Mouse (Mus musculus): ENCODE results near the gene Lhfp. TPM values are rescaled to one million over a fixed set of nuclear protein-coding genes. Genes with fewer than 3 reads are reported as not detected.
A peak's percentile ranks its signal among the peaks of the same experiment; 100 is the strongest.

Gene Lhfp
- 1 to 10 TPM in 1 of 26 experiments, under 1 TPM in 5, not detected in 20; 0.40 to 7.6 (median 0.53) TPM for total RNA-seq (2018; cell fraction: chromatin; rRNA removed)
- total RNA-seq (2018; cell fraction: cytosol; rRNA removed): under 1 TPM in 23 of 26 experiments, not detected in 3; 0.06 to 0.56 (median 0.19) TPM
- total RNA-seq (2018; cell fraction: nucleus; rRNA removed): 1 to 10 TPM in 1 of 26 experiments, under 1 TPM in 15, not detected in 10; 0.17 to 1.7 (median 0.57) TPM
- polyA plus RNA-seq (2018): 0.15 to 0.24 TPM (median 0.20 TPM) in 3 replicates

- no peak within 1 kb of the TSS for H3K4me3 ChIP-seq (ENCODE audit: inconsistent target)
- H3K36me3 ChIP-seq (ENCODE audit: inconsistent target): no peaks in the 10 kb centered on the region
- H3K79me2 ChIP-seq (ENCODE audit: inconsistent target): no peaks in the 10 kb centered on the region
- no peak within 1 kb of the TSS for H3K27ac ChIP-seq
- WGBS (ENCODE audit: missing documents): under 1% methylated on average over 58 of the region's 58 CpGs
These were observed at the start of gene Lhfp for GRCm38 (mm10) chr3:53041411-53042239. TSS of gene Lhfp (plus strand) at chr3:53041528.

- H3K4me3 ChIP-seq (ENCODE audit: inconsistent target): no peak overlapping the region
- H3K36me3 ChIP-seq (ENCODE audit: inconsistent target): peaks cover 25% of the 10 kb centered on the region
- H3K79me2 ChIP-seq (ENCODE audit: inconsistent target): no peaks in the 10 kb centered on the region
- no peak overlapping the region for H3K27ac ChIP-seq
- 94% methylated on average over 7 of the region's 10 CpGs for WGBS (ENCODE audit: missing documents)
These were observed 48.0 kb upstream of the Lhfp start for GRCm38 (mm10) chr3:52993296-52993695.

DNA sequence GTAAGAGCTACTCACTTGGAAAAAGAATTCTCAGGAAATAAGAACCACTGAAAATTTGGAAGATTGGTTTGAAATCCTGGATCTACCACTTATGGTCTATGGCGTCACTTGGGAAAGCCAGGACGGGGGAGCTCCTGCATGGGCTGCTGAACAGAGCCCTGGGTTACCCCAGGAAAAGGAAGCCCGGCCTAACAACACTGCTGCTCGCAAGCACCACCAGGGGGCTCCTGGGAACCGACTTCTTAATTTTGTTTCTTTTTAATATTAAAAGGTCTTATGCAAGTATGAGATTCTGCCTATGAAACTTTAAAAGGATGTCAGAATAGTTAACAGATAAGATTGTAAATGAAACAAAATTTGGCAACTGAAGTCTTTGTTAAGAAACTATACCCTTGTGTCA, 46.7 kb upstream of the Lhfp start:
- 56% methylated on average over 5 of the region's 5 CpGs for WGBS (ENCODE audit: missing documents)
- no peak overlapping the region for H3K4me3 ChIP-seq (ENCODE audit: inconsistent target)
- H3K36me3 ChIP-seq (ENCODE audit: inconsistent target): peaks cover 20% of the 10 kb centered on the region
- H3K27ac ChIP-seq: no peak overlapping the region
- H3K79me2 ChIP-seq (ENCODE audit: inconsistent target): no peaks in the 10 kb centered on the region

DNA sequence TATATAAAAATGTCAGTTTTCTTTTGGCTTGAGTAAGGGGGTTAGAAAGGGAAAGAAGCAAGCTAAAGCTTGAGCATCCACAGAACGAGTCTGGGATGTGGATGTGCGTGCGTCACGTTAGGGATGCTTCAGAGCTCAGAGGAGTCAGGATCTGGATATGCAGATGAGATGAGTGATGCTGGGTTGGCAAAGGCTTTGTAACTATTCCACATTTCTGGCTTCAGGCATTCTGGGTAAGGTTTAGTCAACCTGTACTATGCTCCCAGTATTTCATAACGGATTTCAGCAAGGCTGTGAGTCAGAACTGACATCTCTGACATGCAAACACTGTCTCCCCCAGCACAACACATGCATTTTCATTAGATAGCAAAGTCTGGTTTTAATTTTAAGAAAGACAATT, 44.7 kb upstream of the Lhfp start:
- H3K79me2 ChIP-seq (ENCODE audit: inconsistent target): no peaks in the 10 kb centered on the region
- WGBS (ENCODE audit: missing documents): 95% methylated on average over 5 of the region's 5 CpGs
- no peak overlapping the region for H3K4me3 ChIP-seq (ENCODE audit: inconsistent target)
- peaks cover 36% of the 10 kb centered on the region for H3K36me3 ChIP-seq (ENCODE audit: inconsistent target)
- no peak overlapping the region for H3K27ac ChIP-seq

- Histone ChIP-seq H3K79me2 (ENCODE audit: inconsistent target) (no peaks in the 10 kb centered on the region), H3K36me3 (ENCODE audit: inconsistent target) (peaks cover 40% of the 10 kb centered on the region), H3K27ac (no peak overlapping the region), H3K4me3 (ENCODE audit: inconsistent target) (no peak overlapping the region)
- WGBS (ENCODE audit: missing documents): 85% methylated on average over 1 of the region's 1 CpGs
These were observed 43.9 kb upstream of the Lhfp start for GRCm38 (mm10) chr3:52997381-52997780.

DNA sequence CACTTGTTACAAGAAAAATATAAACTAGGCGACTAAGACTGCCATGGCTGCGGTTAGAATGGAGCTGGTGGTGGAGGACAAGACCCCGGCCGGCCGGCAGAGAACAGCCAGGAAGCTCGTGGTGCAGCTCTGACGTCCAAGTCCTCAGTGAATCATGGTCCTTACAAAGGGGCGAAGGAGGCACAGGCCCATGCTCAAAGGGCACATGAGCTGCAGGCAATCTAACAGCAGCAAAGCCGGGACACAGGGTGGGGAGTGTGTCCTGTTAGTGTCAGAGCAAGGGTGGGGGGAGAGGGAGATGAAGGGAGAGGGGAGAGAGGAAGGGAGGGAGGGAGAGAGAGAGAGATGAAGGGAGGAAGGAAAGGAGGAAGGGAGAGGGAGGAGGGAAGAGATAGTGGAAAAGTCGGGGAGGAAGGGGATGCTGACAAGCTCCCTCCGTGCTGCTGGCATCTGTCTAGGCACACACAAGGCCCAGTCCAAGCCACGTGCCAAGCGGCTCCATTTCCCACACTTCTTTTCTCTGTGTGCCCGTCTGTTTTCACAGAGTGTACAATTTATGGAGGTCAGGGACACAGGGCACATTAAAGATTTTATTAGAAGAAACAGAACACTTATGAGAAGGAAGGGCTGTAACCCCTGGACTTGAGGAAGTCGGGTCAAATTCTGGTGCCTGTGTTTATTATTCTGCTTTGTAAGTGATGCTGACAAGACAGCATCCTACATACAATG, 42.1 kb upstream of the Lhfp start:
- Histone ChIP-seq H3K27ac (no peak overlapping the region), H3K4me3 (ENCODE audit: inconsistent target) (no peak overlapping the region), H3K79me2 (ENCODE audit: inconsistent target) (no peaks in the 10 kb centered on the region), H3K36me3 (ENCODE audit: inconsistent target) (peaks cover 47% of the 10 kb centered on the region)
- 92% methylated on average over 15 of the region's 15 CpGs for whole genome bisulfite sequencing (ENCODE audit: missing documents)

DNA sequence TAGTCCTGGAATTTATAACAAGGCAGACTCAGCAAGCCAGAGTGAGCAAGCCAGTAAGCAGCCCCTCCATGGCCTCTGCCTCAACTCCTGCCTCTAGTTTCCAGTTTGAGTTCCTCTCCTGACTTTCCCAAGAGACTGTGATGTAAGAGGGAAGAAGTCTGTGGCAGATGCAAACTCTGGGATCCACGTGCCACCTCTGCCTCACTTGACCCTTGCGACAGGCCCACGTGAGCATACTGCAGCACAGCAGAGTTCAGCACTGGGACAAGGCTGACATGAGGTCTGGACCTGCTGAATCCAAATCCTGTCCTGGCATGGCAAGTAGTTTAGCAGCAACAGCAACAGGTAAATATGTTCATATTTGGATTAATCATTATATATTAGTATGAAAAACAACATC, 41.3 kb upstream of the Lhfp start:
- Histone ChIP-seq H3K27ac (no peak overlapping the region), H3K4me3 (ENCODE audit: inconsistent target) (no peak overlapping the region), H3K36me3 (ENCODE audit: inconsistent target) (peaks cover 47% of the 10 kb centered on the region), H3K79me2 (ENCODE audit: inconsistent target) (no peaks in the 10 kb centered on the region)
- 89% methylated on average over 3 of the region's 3 CpGs for WGBS (ENCODE audit: missing documents)

- Histone ChIP-seq H3K27ac (no peak overlapping the region), H3K79me2 (ENCODE audit: inconsistent target) (no peaks in the 10 kb centered on the region), H3K36me3 (ENCODE audit: inconsistent target) (peaks cover 53% of the 10 kb centered on the region), H3K4me3 (ENCODE audit: inconsistent target) (no peak overlapping the region)
- 94% methylated on average over 6 of the region's 6 CpGs for WGBS (ENCODE audit: missing documents)
These were observed 39.3 kb upstream of the Lhfp start for GRCm38 (mm10) chr3:53002076-53002475.

DNA sequence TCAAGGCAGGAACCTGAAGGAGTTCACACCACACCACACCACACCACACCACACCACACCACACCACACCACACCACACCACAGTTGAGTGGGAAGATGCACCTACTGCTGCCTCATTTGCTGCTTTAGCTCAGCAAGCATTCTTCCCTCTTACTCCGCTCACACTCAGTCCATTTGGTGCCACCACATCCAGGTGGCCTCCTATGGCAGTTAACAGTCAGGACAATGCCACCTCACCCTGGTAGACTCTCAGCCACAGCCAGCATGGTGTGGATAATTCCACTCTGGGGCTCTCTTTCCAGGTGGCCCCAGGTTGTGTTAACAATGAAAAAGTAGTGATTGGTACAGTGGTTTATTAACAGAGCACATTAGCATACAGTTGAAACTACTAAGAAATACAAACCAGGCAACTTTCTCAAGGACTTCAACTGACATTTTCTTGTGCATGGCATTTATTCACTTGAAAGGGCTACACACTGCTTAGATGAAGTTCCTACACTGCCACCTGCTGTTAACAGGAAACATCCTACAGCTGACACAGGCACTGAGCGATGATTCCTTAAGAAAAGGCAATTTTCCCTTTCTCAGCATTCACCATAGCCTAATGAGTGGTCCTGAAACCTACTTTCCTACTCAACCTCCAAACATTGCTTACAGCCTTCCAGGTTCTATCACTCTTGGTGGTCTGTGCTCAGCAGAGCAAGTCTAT, 36.8 kb upstream of the Lhfp start:
- no peak overlapping the region for H3K4me3 ChIP-seq (ENCODE audit: inconsistent target)
- no peak overlapping the region for H3K27ac ChIP-seq
- WGBS (ENCODE audit: missing documents): 69% methylated on average over 2 of the region's 2 CpGs
- peaks cover 69% of the 10 kb centered on the region for H3K36me3 ChIP-seq (ENCODE audit: inconsistent target)
- H3K79me2 ChIP-seq (ENCODE audit: inconsistent target): no peaks in the 10 kb centered on the region

DNA sequence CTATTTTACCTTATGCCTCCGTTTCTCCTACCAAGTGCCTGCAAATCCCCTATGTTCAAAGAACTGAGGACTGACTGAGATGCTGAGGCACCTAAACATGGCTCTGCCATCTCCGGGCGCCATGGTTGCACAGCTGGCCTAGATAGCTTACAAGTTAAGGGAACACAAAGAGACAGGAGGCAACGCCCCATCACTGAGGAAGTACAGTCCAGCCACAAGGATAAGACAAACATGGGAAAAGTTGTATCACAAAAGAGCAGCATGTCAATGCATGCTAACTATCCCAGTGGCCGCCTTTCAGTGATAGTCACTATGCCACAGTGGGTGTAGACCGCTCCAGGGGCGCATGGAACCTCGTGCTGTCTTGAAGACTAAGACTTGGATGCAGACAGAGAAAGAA, 33.9 kb upstream of the Lhfp start:
- WGBS (ENCODE audit: missing documents): 95% methylated on average over 8 of the region's 8 CpGs
- Histone ChIP-seq H3K4me3 (ENCODE audit: inconsistent target) (no peak overlapping the region), H3K36me3 (ENCODE audit: inconsistent target) (peaks cover 54% of the 10 kb centered on the region)

DNA sequence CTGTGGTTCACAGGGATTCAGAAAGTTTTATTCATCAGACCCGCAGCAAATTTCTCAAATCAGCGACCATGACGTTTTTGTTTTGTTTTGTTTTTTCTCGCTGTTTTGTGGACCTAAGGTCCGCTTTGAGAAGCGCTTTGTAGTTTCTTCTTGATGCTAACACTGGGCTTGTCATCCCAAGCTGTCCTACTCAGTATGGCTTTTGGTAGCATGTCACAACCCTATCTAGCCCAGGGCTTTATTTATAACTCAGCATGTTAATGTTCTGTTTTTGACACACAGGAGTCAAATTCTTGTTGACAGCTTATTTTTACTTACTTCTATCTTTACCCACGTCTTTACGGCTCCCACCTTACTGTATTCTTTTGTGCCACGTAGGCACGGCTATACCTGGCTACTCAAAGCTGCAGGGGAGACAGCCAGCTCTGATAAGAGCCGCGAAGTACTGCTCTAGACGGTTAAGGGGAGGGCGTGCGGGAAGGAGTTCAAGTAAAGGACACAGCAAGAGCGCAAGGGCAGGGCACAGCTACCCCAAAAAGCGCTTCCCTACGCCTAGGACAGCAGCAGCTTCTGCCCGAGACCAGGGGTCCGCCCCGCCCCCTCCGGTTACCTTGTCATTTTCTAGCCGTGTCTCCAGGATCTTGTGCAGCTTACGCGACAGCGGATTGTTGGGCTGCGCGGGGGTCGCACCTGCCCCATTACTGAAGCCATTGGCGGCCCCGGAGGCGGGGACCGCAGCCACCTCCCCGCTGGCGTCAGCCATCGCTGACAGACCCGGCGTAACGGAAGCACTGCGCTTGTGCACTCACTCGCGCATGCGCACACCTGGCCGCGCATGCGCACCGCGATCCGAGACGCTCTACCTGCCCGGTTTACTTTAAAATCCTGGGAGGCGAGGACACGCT, 24.6 kb upstream of the Lhfp start, which contains the start of gene Cog6:
Gene Cog6 (minus strand): TSS at position 802 of the 905 bp plus-strand sequence.
- Histone ChIP-seq H3K27ac (peak within 1 kb of the TSS; percentile 45), H3K4me3 (ENCODE audit: inconsistent target) (peak within 1 kb of the TSS; percentile 95), H3K36me3 (ENCODE audit: inconsistent target) (peaks cover 6% of the 10 kb centered on the region; the same call in 1 of the 2 replicates), H3K79me2 (ENCODE audit: inconsistent target) (no peaks in the 10 kb centered on the region)
- WGBS (ENCODE audit: missing documents): 3% methylated on average over 52 of the region's 53 CpGs

More for the DNA sequence above, 33.9 kb upstream of the Lhfp start:
- Histone ChIP-seq H3K79me2 (ENCODE audit: inconsistent target) (no peaks in the 10 kb centered on the region), H3K27ac (no peak overlapping the region)

- H3K27ac ChIP-seq: no peak overlapping the region
- no peak overlapping the region for H3K4me3 ChIP-seq (ENCODE audit: inconsistent target)
- H3K36me3 ChIP-seq (ENCODE audit: inconsistent target): no peaks in the 10 kb centered on the region
- 34% methylated on average over 4 of the region's 4 CpGs for WGBS (ENCODE audit: missing documents)
- H3K79me2 ChIP-seq (ENCODE audit: inconsistent target): no peaks in the 10 kb centered on the region
These were observed 14.0 kb upstream of the Lhfp start for GRCm38 (mm10) chr3:53027333-53027732.

DNA sequence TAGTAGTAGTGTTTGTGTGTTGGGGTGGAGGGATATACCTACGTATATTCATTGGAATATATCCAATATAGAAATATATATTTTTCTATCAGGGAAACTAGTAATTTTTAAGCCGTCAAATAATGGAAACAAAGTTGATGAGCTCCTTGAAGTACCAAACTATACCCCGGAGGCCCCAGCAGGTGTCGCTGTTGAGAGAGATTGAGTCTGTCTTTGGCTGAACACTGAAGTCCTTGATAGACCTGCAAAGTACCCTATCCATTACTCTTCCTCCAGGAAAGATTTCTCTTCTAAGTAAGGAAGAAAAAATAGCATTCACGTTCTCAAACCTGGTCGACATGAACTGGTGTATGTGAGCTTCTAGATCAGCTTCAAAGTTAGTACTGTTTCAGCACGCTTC, 12.3 kb upstream of the Lhfp start:
- 23% methylated on average over 7 of the region's 7 CpGs for WGBS (ENCODE audit: missing documents)

More for the DNA sequence above, 12.3 kb upstream of the Lhfp start:
- no peaks in the 10 kb centered on the region for H3K36me3 ChIP-seq (ENCODE audit: inconsistent target)
- no peaks in the 10 kb centered on the region for H3K79me2 ChIP-seq (ENCODE audit: inconsistent target)
- no peak overlapping the region for H3K4me3 ChIP-seq (ENCODE audit: inconsistent target)
- H3K27ac ChIP-seq: no peak overlapping the region
